Mouse (Mus musculus): ENCODE results near the gene Mtmr3.
A peak's percentile ranks its signal among the peaks of the same experiment; 100 is the strongest.

Mtmr3 gene

GRCm38 (mm10) chr11:4464616-4465015 lies 130.0 kb downstream of the Mtmr3 start:
- DNase-seq (ENCODE audit: low read depth, low spot score): no peak

GRCm38 (mm10) chr11:4464186-4464585 lies 130.5 kb downstream of the Mtmr3 start:
- no peak for DNase-seq (ENCODE audit: low read depth, low spot score)

GRCm38 (mm10) chr11:4462868-4463267 lies 131.8 kb downstream of the Mtmr3 start:
- DNase-seq (ENCODE audit: low read depth, low spot score): no peak

GRCm38 (mm10) chr11:4461154-4461553 lies 133.5 kb downstream of the Mtmr3 start:
- DNase-seq (ENCODE audit: low read depth, low spot score): peak; percentile 34

- no peak for DNase-seq (ENCODE audit: low read depth, low spot score)
Observed at GRCm38 (mm10) chr11:4460615-4461014, 134.0 kb downstream of the Mtmr3 start.

GRCm38 (mm10) chr11:4454895-4455535 lies 139.6 kb downstream of the Mtmr3 start:
- DNase-seq (ENCODE audit: low read depth, low spot score): no peak

- no peak for DNase-seq (ENCODE audit: low read depth, low spot score)
Observed at GRCm38 (mm10) chr11:4452467-4453184, 142.0 kb downstream of the Mtmr3 start.

GRCm38 (mm10) chr11:4451116-4451515 lies 143.5 kb downstream of the Mtmr3 start:
- peak; percentile 56 for DNase-seq (ENCODE audit: low read depth, low spot score)

GRCm38 (mm10) chr11:4446195-4446868 lies 148.3 kb downstream of the Mtmr3 start:
- DNase-seq (ENCODE audit: low read depth, low spot score): no peak

GRCm38 (mm10) chr11:4442280-4442679 lies 152.4 kb downstream of the Mtmr3 start:
- DNase-seq (ENCODE audit: low read depth, low spot score): no peak

GRCm38 (mm10) chr11:4440978-4441377 lies 153.7 kb downstream of the Mtmr3 start, which contains the start of gene Hormad2:
Hormad2 (minus strand) TSS chr11:4441105.
- no peak for DNase-seq (ENCODE audit: low read depth, low spot score)

GRCm38 (mm10) chr11:4438211-4438610 lies 156.5 kb downstream of the Mtmr3 start:
- peak; percentile 25 for DNase-seq (ENCODE audit: low read depth, low spot score)

GRCm38 (mm10) chr11:4437318-4437717 lies 157.3 kb downstream of the Mtmr3 start:
- no peak for DNase-seq (ENCODE audit: low read depth, low spot score)

- peak; percentile 66 for DNase-seq (ENCODE audit: low read depth, low spot score)
Observed at GRCm38 (mm10) chr11:4436631-4437030, 158.0 kb downstream of the Mtmr3 start.

GRCm38 (mm10) chr11:4434461-4434860 lies 160.2 kb downstream of the Mtmr3 start:
- peak; percentile 27 for DNase-seq (ENCODE audit: low read depth, low spot score)

Data from 3T3-L1 (cell line).